Mouse (Mus musculus) kidney, adult 9 months (tissue): Measurements from ENCODE around the gene Ccs.
"Not testable (repeated sequence)": the region's sequence is repeated elsewhere in the genome, so short reads cannot be mapped to it uniquely, and the experiment has no call there.

Source experiments
- DNase-seq: peaks from one replicate; pipeline ENCODE4 v3.0.0; 2022

The Ccs gene

GRCm38 (mm10) chr19:4839149-4839548 lies at the start of gene Ccs, which contains the start of gene Ccdc87:
TSS of gene Ccs (minus strand) at chr19:4839332.
TSS of gene Ccdc87 (plus strand) at chr19:4839366.
- DNase-seq = peak; percentile 99

- no peak for DNase-seq
Observed at GRCm38 (mm10) chr19:4883961-4884360, 44.8 kb upstream of the Ccs start.

GRCm38 (mm10) chr19:4879324-4879703 lies 40.2 kb upstream of the Ccs start:
- no peak for DNase-seq

GRCm38 (mm10) chr19:4878405-4879323 lies 39.5 kb upstream of the Ccs start, which contains the start of gene Zdhhc24:
TSS of gene Zdhhc24 (plus strand) at chr19:4878668.
- DNase-seq = peak; percentile 97

- peak; percentile 24 for DNase-seq
Observed at GRCm38 (mm10) chr19:4877785-4878184, 38.7 kb upstream of the Ccs start, which contains the start of gene Actn3. TSS of gene Actn3 (minus strand) at chr19:4877909.

- no peak for DNase-seq
Observed at GRCm38 (mm10) chr19:4876755-4877154, 37.6 kb upstream of the Ccs start.

GRCm38 (mm10) chr19:4876241-4876640 lies 37.1 kb upstream of the Ccs start:
- DNase-seq = no peak

- DNase-seq = not testable (repeated sequence)
Observed at GRCm38 (mm10) chr19:4874613-4875012, 35.5 kb upstream of the Ccs start.

- DNase-seq = no peak
Observed at GRCm38 (mm10) chr19:4865147-4865546, 26.0 kb upstream of the Ccs start.

GRCm38 (mm10) chr19:4863048-4863447 lies 23.9 kb upstream of the Ccs start:
- DNase-seq = no peak

GRCm38 (mm10) chr19:4859081-4859480 lies 19.9 kb upstream of the Ccs start:
- no peak for DNase-seq

- DNase-seq = no peak
Observed at GRCm38 (mm10) chr19:4855951-4856350, 16.8 kb upstream of the Ccs start.

- DNase-seq = no peak
Observed at GRCm38 (mm10) chr19:4855470-4855820, 16.3 kb upstream of the Ccs start.

- peak; percentile 95 for DNase-seq
Observed at GRCm38 (mm10) chr19:4854552-4855469, 15.7 kb upstream of the Ccs start, which contains the start of gene Ctsf. TSS of gene Ctsf (plus strand) at chr19:4855130.

- no peak for DNase-seq
Observed at GRCm38 (mm10) chr19:4850281-4850680, 11.1 kb upstream of the Ccs start.

- no peak for DNase-seq
Observed at GRCm38 (mm10) chr19:4849800-4850199, 10.7 kb upstream of the Ccs start.

GRCm38 (mm10) chr19:4847490-4847889 lies 8.4 kb upstream of the Ccs start:
- peak; percentile 74 for DNase-seq

- no peak for DNase-seq
Observed at GRCm38 (mm10) chr19:4845846-4846245, 6.7 kb upstream of the Ccs start.

GRCm38 (mm10) chr19:4842611-4843010 lies 3.5 kb upstream of the Ccs start:
- no peak for DNase-seq

- DNase-seq = no peak
Observed at GRCm38 (mm10) chr19:4840848-4841247, 1.7 kb upstream of the Ccs start.

GRCm38 (mm10) chr19:4838526-4839140 lies 499 bp downstream of the Ccs start:
- no peak for DNase-seq

GRCm38 (mm10) chr19:4837049-4837448 lies 2.1 kb downstream of the Ccs start:
- peak; percentile 27 for DNase-seq

GRCm38 (mm10) chr19:4836096-4836495 lies 3.0 kb downstream of the Ccs start:
- DNase-seq = peak; percentile 78
